Mouse (Mus musculus) megakaryocyte-erythroid progenitor cell, adult 5-6 weeks (primary cell): ENCODE measurements around the gene Ddah1. TPM values are rescaled to one million over a fixed set of nuclear protein-coding genes. Genes with fewer than 3 reads are reported as not detected.

ENCODE experiments used
- ATAC-seq: replicated peaks from 2 replicates; pipeline ENCODE4 v1.8.0; 2016; ENCODE audit warnings: mild to moderate bottlenecking, inconsistent platforms; ENCODE audit not compliant: severe bottlenecking, poor library complexity, low FRiP score, low TSS enrichment
- total RNA-seq, 2 experiments: library from RNA; stranded (forward) in 1 of 2; stranded (reverse) in 1 of 2; fragments of 200-1000, 215-1000 nt in 1 of 2; fragments of >200 nt in 1 of 2; fragmentation: Nextera tagmentation in 1 of 2; gene quantifications; 2 replicates each; pipeline ENCODE4 v1.2.3; 2014 to 2017

The Ddah1 gene
- total RNA-seq, 2 experiments from 2014 or later = 0.33 TPM; not detected in 1

GRCm38 (mm10) chr3:145762957-145763641, 4.6 kb downstream of the Ddah1 start:
- no peak for ATAC-seq

- no peak for ATAC-seq
Observed at GRCm38 (mm10) chr3:145763642-145763972, 5.1 kb downstream of the Ddah1 start.

- ATAC-seq = no peak
Observed at GRCm38 (mm10) chr3:145764416-145764815, 5.9 kb downstream of the Ddah1 start.

DNA sequence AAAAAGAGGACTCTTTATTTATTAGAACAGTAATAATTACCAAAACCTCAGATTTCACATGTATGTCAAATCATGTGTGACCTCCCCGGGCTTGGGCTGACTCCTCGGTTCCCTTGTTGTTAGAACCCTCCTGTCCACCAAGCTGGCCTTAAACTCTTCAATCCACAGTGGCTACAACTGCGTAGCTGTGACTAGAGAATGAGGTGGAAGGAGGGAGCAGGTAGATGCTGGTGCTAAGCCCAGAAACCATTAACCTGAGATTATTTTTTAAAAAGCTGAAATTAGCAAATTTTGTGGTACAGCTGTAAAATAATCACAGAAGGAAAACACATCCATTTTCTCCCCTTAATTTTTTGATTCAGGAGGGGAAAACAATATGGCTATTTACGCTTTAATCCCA, 10.0 kb downstream of the Ddah1 start:
- ATAC-seq = no peak

DNA sequence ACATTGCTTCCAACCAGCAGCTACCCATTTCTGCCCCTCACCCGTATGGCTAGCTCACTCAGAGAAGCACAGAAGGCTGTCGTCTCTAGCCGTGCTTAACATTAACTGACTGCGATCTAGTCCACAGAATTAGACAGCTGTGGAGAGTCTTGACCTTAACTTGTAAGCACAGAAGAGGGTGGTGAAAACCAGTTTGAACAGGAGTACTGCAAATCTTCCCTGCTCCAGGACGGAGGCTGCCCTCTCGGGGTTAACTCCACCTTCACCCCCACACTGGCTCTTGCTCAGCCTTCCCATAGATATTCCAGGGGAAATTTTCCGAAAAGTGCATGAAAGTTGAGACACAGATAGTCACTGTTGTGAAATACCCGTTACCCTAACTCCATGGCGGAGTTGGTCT, 14.9 kb downstream of the Ddah1 start:
- ATAC-seq = no peak

DNA sequence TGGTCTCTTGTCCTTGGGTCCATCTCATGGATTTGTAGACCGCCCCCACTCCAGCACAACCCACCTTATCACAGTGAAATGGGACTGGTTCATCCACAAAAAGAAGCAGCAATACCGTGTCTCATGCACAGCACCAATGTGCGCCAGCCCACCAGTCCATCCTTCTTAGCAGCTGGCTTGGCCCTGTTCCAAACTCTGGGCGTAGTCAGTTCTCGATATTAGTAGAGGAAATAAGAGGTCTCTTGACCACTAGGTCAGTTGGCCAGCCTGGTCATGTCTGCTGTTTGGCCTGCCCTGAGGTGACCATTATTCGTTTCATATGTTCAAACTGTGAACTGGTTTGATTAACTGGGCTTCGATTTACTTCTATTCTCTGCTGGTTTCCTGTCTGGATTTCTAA, 15.9 kb downstream of the Ddah1 start:
- no peak for ATAC-seq

DNA sequence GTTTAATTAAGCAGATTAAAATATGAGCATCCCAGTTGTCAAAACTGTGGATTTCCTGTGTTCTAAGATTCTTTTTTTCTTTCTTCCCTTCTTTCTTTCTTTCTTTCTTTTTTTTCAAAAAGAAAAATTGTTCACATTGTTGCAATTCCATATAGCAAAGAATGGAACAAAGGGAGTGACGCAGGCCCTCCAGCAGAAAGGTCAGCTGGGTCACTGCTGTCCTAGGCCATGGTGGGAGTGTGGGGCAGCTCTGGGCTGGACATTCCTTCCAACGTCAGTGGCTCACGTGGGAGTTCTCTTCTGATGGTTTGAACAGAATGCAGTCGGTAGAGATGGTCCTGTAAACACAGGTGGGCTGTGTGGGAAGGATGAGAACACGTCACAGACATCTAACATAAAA, 16.8 kb downstream of the Ddah1 start:
- no peak for ATAC-seq

GRCm38 (mm10) chr3:145775862-145776261, 17.4 kb downstream of the Ddah1 start:
- no peak for ATAC-seq

- no peak for ATAC-seq
Observed at GRCm38 (mm10) chr3:145777006-145777405, 18.5 kb downstream of the Ddah1 start.

- ATAC-seq = no peak
Observed at GRCm38 (mm10) chr3:145778406-145778922, 20.0 kb downstream of the Ddah1 start.

DNA sequence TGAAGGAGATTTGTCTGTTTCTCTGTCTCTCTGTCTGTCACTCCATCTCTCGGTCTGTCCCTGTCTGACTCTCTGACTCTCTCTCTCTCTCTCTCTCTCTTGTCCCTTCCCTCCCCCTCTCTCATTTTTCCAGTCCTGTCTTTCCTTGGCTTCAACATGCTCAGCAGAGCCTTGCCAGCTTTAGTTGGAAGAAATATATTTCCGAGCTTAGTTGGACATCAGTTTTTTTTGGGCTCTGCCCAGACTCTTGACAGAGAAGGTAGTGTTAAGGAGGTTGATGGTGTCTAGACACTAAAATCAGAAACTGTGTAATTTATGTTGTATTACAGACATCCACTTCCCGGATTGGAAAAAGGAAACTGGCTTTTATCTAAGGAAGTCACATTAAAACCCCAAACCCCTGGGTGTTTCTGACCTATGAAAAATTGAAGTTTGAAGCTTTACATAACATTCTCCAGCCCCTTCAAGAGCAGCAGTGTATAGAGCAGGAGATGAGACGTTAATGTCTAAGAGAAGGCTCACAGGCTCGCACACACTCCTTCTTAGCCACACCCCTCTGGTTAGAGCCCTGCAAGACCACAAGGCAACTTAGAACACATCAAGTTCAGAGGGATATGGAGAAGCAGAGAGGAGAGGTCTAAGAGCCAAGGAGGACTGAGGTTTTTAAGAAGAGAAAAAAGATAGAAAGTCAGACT, 21.0 kb downstream of the Ddah1 start:
- ATAC-seq = no peak

DNA sequence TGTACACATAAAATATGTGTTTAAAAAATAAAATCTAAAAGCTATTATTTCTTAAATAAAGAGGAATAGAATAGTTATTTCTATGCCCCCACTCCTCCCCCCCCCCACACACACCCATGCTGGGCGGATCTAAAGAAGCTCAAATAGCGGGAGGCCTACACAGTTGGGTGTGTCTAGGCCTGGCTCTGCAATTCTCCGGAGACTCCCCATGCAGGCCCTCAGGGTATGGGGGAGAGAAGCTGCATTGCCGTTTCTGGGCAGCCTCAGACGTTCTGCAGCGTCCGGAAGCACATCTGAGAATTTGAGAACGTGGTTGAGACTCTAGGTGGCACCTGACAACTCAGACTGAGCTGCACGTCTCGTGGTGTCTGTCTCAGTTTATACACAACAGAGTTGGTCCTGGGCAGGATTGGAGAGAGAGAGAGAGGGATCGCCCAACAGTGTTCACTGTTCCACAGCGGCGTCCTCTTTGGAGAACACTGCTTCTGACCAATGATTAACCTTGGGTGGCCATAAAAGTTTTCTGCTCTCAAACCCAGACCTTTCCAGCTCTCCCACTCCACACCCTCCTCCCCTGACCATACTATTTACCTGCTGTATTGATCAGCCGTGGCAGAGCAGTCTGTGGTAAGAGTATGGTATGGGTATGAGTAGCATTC, 22.4 kb downstream of the Ddah1 start:
- ATAC-seq = no peak

DNA sequence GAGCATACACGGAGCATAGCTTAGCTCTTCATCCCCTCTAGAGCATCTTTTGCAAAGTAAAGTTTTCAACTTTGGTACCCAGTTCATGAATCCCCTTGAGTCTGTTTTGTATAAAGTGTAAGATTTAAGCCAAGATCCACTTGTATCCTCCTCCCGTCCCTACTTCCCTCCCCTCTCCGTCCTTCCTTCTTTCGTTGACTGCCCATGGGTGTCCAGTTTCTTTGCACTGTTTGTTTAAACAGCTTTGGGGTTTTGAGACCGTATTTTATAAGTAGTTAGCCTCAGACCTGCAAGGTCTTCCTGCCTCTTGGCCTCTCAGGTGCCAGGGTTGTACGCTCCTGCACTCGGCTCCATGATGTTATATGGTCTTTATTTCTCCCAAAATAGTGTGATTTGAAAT, 26.8 kb downstream of the Ddah1 start:
- ATAC-seq = no peak

- ATAC-seq = no peak
Observed at GRCm38 (mm10) chr3:145787303-145787702, 28.8 kb downstream of the Ddah1 start.

GRCm38 (mm10) chr3:145789114-145789513, 30.6 kb downstream of the Ddah1 start:
- ATAC-seq = no peak

DNA sequence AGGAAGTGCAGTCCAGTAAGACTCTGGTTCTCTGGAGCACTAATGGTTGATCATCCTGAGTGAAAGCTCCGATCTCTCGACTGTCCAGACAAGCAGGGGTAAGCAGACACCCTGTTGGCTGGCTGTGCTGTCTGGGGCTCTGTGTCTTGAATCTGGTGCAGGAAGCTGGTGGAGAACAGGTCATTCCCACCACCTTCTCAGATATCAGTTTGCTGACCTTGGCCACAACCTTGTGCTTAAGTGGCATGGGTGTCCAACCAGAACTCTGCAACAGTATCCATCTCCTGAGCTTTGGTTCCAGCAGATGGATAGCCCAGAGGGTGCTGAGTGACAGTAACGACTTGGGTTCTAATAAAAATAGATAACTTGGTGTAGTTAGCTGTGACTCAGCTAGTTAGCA, 31.8 kb downstream of the Ddah1 start:
- no peak for ATAC-seq

DNA sequence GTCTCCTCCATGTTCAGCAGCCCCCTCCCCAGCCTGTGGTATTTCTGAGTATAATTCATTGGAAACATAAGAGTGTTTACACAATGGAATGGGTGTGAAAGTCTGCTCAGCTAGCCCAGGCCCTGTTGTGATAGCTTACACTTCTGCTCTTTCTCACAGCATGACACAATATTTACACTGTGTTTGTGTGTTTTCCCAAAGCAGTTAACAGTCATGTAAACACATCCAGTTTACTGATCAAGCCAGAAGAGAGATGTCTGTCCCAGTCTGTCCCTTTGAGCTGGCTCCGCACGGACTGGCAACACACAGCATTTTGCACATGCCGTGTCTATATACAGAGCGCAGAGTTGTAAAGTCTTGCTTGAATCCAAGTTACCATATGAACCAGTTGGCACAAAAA, 32.2 kb downstream of the Ddah1 start:
- no peak for ATAC-seq

DNA sequence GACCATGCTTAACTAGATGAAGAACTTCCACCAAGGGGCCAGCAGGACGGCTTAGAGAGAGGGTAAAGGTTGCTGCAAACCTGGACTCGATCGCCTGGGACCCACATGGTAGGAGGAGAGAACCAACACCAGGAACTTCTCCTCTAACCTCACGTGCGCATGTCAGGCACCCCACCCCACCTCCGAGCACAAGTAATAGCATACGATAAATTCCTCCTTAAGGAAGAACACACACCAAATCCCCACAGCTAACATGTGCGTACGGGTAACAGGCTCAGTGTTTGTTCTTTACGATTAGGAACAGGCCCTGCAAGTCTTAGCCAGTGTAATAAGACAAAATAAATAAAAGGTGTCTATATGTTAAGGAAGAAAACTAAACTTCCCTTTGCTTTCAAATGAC, 35.9 kb downstream of the Ddah1 start:
- no peak for ATAC-seq

DNA sequence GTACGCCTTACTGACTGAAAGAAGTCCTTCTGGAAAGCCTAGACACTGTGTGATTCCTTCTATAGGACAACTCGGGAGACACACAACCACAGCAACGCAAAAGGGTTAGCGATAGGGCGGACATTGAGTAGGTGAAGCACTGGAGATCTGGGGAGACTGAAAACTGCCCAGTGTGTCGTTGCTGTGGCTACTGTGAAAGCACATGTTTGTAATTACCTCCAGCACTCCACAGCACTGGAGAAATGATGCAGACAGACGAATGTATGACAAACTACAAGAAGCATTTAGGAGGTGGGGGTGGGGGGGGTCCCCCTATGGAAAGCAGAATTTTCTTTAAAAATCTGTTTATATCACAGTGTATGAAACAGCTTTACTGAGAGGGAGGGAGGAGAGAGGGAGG, 37.4 kb downstream of the Ddah1 start:
- ATAC-seq = no peak

GRCm38 (mm10) chr3:145798042-145798441, 39.6 kb downstream of the Ddah1 start:
- no peak for ATAC-seq

- ATAC-seq = no peak
Observed at GRCm38 (mm10) chr3:145798751-145799188, 40.3 kb downstream of the Ddah1 start.
